Mouse (Mus musculus): Measurements from ENCODE around the gene Gm6890. TPM values are rescaled to one million over a fixed set of nuclear protein-coding genes. Genes with fewer than 3 reads are reported as not detected.
"Not testable (repeated sequence)": the region's sequence is repeated elsewhere in the genome, so short reads cannot be mapped to it uniquely, and the experiment has no call there.

Gene Gm6890
- total RNA-seq (2014; fragmentation: Nextera tagmentation), result not detected in 2 replicates
- not detected in 2 replicates for total RNA-seq (2017)
- not detected in 2 replicates for polyA plus RNA-seq (2012)

DNA sequence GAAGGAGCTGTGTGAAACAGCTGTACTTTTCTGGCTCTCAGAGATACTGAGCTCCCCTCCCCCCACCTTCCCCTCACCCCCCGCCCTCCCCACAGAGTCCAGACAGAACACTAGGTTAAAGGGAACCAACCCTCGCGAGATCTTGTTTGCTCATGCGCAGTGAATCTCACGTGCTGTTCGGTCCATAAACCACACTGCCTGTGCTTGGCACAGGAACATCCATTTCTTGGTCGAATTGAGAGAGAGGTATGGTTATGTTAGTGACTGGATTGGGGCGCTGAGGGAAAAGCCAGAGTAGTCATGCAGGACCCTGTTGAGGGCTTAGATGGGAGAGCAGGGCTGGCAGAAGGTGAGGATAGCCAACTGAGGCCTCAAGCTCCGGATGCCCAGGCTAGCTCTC, at the start of gene Gm6890:
Gene Gm6890, plus strand, starts transcription at position 301 of the 400 bp plus-strand sequence.
- H3K4me3 ChIP-seq (ENCODE audit: low read depth, low read length); DNase-seq (ENCODE audit: low spot score); H3K36me3 ChIP-seq (replicated peaks); H3K27me3 ChIP-seq (ENCODE audit: insufficient read depth, low read length); H3K4me1 ChIP-seq (ENCODE audit: insufficient read depth, low read depth, low read length); ATAC-seq (ENCODE audit: extremely low read depth, insufficient number of reproducible peaks, low FRiP score, poor library complexity, severe bottlenecking); H3K9me3 ChIP-seq (replicated peaks): not testable (repeated sequence)

GRCm38 (mm10) chrX:74726195-74726594, 14.5 kb upstream of the Gm6890 start:
- H3K4me1 ChIP-seq (ENCODE audit: insufficient read depth, low read depth, low read length); H3K27me3 ChIP-seq (ENCODE audit: insufficient read depth, low read length); H3K4me3 ChIP-seq (ENCODE audit: low read depth, low read length); H3K9me3 ChIP-seq (replicated peaks); ATAC-seq (ENCODE audit: extremely low read depth, insufficient number of reproducible peaks, low FRiP score, poor library complexity, severe bottlenecking); DNase-seq (ENCODE audit: low spot score); H3K36me3 ChIP-seq (replicated peaks): not testable (repeated sequence)

- not testable (repeated sequence) for H3K27me3 ChIP-seq (ENCODE audit: insufficient read depth, low read length); H3K4me1 ChIP-seq (ENCODE audit: insufficient read depth, low read depth, low read length); H3K4me3 ChIP-seq (ENCODE audit: low read depth, low read length); ATAC-seq (ENCODE audit: extremely low read depth, insufficient number of reproducible peaks, low FRiP score, poor library complexity, severe bottlenecking); H3K36me3 ChIP-seq (replicated peaks); DNase-seq (ENCODE audit: low spot score); H3K9me3 ChIP-seq (replicated peaks)
Observed at GRCm38 (mm10) chrX:74770715-74771114, 30.0 kb downstream of the Gm6890 start.

Other genes with a start within 250 kb of the Gm6890 start
- gene Olfr1326-ps1, start 166.0 kb upstream of the Gm6890 start, total RNA-seq (2014; fragmentation: Nextera tagmentation), result not detected in 2 replicates
- 0.05 and 0.06 TPM in 2 replicates for gene Olfr1326-ps1, start 166.0 kb upstream of the Gm6890 start, total RNA-seq (2017)
- gene Olfr1326-ps1, start 166.0 kb upstream of the Gm6890 start, polyA plus RNA-seq (2012), result not detected in 2 replicates
- not detected in 2 replicates for gene Olfr1325, start 148.2 kb upstream of the Gm6890 start, total RNA-seq (2014; fragmentation: Nextera tagmentation)
- gene Olfr1325, start 148.2 kb upstream of the Gm6890 start, total RNA-seq (2017), result 0.05 and 0.06 TPM in 2 replicates
- gene Olfr1325, start 148.2 kb upstream of the Gm6890 start, polyA plus RNA-seq (2012), result not detected in 2 replicates
- not detected in 2 replicates for gene Gm5640, start 95.3 kb upstream of the Gm6890 start, total RNA-seq (2014; fragmentation: Nextera tagmentation)
- gene Gm5640, start 95.3 kb upstream of the Gm6890 start, total RNA-seq (2017), result 0.05 TPM in 1 of 2 replicates, not detected in the other
- not detected in 2 replicates for gene Gm5640, start 95.3 kb upstream of the Gm6890 start, polyA plus RNA-seq (2012)
- gene Gm5936, start 96.3 kb downstream of the Gm6890 start, total RNA-seq (2014; fragmentation: Nextera tagmentation), result not detected in 2 replicates
- gene Gm5936, start 96.3 kb downstream of the Gm6890 start, total RNA-seq (2017), result not detected in 2 replicates
- gene Gm5936, start 96.3 kb downstream of the Gm6890 start, polyA plus RNA-seq (2012), result not detected in 2 replicates

Data from G1E (cell line).